Mouse (Mus musculus) skeletal muscle tissue, adult 2 months (tissue): ENCODE measurements around the gene Cd36.

ENCODE experiments used
- DNase-seq: peaks from one replicate; pipeline ENCODE4 v3.0.0-alpha.2; 2012; ENCODE audit warnings: low read depth, low spot score

Cd36 gene

DNA sequence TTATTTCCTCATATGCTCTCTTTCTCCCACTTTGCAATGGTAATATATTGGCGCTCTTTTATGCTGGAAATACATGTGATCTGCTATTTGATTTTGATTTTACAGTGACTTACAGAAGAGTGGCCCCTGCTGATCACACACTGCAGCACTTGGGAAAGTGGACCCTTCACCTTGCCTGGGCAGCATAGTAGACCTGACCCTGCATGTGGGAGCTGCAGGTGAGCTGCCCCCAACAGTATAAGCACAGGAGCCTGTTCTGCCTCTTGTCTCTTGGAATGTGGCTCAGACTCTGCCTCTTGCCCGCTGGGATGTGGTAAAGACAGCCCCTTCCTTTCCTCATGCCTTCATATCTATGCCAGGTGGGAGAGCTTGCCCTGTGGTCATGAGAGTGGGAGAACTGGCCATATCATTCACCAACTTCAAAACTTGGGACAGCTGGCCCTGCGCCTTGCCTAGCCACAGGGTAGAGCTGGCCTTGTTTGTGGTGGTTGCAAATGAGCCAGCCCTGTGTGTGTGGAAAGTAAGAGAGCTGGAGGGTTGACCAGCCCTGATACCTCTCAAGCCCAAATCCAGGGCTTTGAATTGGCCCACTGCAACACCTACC, 81.7 kb downstream of the Cd36 start:
- no peak for DNase-seq

GRCm38 (mm10) chr5:17776571-17776970, 112.0 kb downstream of the Cd36 start:
- DNase-seq: peak; percentile 90

GRCm38 (mm10) chr5:17770328-17770727, 118.3 kb downstream of the Cd36 start:
- DNase-seq: no peak

- DNase-seq: no peak
Measured at GRCm38 (mm10) chr5:17766006-17766677, 122.5 kb downstream of the Cd36 start.

DNA sequence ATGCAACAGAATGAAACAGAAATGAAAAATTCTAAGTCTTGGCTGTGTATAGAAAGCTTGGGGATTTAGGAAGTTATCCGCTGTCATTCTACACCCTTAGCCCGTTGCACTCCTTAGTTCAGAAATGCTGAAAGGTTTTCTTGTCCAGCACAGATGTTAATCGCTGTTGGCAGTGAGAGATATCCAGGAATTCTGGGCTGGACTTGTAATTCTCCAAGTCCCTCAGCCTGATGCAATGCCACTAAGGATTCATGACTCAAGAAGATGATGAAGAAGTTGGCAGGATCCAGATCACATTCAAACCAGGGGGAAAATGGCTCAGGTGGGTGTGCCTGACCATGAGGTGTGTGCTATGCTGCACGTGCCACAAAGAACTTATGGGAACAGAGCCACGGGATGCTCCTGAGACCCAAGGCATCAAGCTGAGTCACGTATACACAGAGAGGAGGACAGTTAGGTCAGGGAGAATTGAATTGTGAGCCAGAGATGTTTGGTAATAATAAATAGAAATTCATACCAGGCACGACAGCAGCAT, 135.1 kb downstream of the Cd36 start:
- DNase-seq: peak; percentile 81

GRCm38 (mm10) chr5:17748293-17748692, 140.3 kb downstream of the Cd36 start:
- no peak for DNase-seq

DNA sequence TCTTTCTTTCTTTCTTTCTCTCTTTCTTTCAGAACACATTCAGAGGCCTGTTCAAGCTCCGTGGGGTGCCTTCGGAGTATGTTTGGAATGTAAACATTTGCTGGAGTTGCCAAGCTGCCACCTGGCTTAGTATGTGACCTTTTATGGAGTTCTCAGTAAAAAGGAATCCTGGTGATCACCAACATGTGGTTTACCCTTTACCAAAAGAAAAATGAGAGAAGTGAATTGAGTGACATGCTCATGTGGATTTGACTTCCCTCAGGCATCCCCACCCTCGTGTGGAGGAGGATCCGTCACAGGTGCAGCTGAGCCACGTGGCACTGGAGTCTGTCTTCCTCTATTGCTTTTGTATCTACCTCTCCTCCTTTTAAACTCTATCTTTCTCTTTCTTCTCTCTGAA, 141.5 kb downstream of the Cd36 start:
- DNase-seq: no peak

GRCm38 (mm10) chr5:17746520-17746919, 142.1 kb downstream of the Cd36 start:
- DNase-seq: no peak

- DNase-seq: no peak
Measured at GRCm38 (mm10) chr5:17739805-17740204, 148.8 kb downstream of the Cd36 start.
